Mouse (Mus musculus): ENCODE data around the gene Slc44a5. TPM values are rescaled to one million over a fixed set of nuclear protein-coding genes. Genes with fewer than 3 reads are reported as not detected.

Gene Slc44a5
- polyA plus RNA-seq, 1 experiment from 2014 or later: 7.9 TPM

DNA sequence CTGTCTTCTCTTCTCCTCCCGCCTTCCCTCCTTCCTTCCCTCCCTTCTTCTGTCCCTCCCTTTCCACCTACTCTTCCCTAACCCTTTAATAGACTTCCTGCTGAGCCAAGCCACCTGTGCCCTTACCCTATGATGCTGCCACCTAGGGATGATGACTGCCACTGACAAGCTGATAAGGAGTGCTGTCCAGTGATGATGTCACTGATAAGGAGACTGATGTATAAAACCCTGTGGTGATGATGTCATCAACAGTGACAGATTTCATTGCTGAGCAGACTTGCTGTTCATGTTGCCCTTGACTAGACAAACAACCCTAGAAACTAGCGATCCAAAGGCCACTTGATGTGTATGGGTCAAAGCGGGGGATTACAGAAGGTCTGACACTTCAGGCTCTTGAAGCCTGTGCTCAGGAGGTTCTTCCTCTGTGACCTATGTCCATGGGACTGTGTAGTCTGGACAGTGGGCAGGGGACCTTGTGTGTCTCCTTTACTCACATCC, 206.2 kb downstream of the Slc44a5 start:
- 97% methylated on average over 2 of the region's 3 CpGs for WGBS
- Histone ChIP-seq H3K36me3 (no peaks in the 10 kb centered on the region), H3K4me2 (replicated peaks) (no peak overlapping the region), H3K27ac (replicated peaks) (no peak overlapping the region), H3K9me3 (no peaks in the 10 kb centered on the region), H3K9ac (replicated peaks) (no peak overlapping the region), H3K27me3 (no peaks in the 10 kb centered on the region), H3K4me3 (no peak overlapping the region), H3K4me1 (no peaks in the 10 kb centered on the region)
- ATAC-seq (replicated peaks): no peak

- H3K9me3 ChIP-seq: no peaks in the 10 kb centered on the region
- no peaks in the 10 kb centered on the region for H3K27me3 ChIP-seq
- peaks cover 7% of the 10 kb centered on the region; the same call in 1 of the 2 replicates for H3K4me1 ChIP-seq
- no peak for ATAC-seq (replicated peaks)
- no peak overlapping the region for H3K4me3 ChIP-seq
- H3K4me2 ChIP-seq (replicated peaks): no peak overlapping the region
- H3K9ac ChIP-seq (replicated peaks): no peak overlapping the region
- H3K36me3 ChIP-seq: no peaks in the 10 kb centered on the region
- peak overlapping the region; percentile 76 for H3K27ac ChIP-seq (replicated peaks)
- WGBS: 95% methylated on average over 7 of the region's 7 CpGs
Observed at GRCm38 (mm10) chr3:154182987-154183386, 209.8 kb downstream of the Slc44a5 start.

- peaks cover 8% of the 10 kb centered on the region; the same call in 1 of the 2 replicates for H3K4me1 ChIP-seq
- no peaks in the 10 kb centered on the region for H3K27me3 ChIP-seq
- H3K4me3 ChIP-seq: no peak overlapping the region
- H3K9ac ChIP-seq (replicated peaks): no peak overlapping the region
- no peaks in the 10 kb centered on the region for H3K9me3 ChIP-seq
- peak overlapping the region; percentile 76 for H3K27ac ChIP-seq (replicated peaks)
- WGBS: 76% methylated on average over 9 of the region's 9 CpGs
- no peak for ATAC-seq (replicated peaks)
- no peak overlapping the region for H3K4me2 ChIP-seq (replicated peaks)
- no peaks in the 10 kb centered on the region for H3K36me3 ChIP-seq
Observed at GRCm38 (mm10) chr3:154183957-154184356, 210.7 kb downstream of the Slc44a5 start.

DNA sequence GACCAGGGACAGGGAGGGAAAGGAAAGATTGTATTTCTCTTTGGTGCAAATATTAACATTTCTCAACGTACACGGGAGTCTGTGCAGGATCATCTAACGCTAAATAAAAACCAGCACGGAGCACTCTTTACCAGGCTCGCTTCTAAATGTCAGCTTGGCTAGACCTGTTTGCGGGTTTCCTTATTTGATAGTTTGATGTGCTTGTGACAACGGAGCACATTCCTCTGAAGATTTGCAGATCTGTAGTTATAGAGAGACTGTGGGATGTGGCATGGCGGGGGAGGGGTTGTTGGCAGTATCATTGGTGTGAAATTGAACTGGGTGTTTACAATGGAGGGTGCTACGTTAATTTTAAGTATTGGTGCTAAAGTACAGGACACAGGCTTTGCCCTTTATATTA, 215.4 kb downstream of the Slc44a5 start:
- WGBS: 70% methylated on average over 9 of the region's 9 CpGs
- H3K27me3 ChIP-seq: no peaks in the 10 kb centered on the region
- no peaks in the 10 kb centered on the region for H3K36me3 ChIP-seq
- H3K9me3 ChIP-seq: no peaks in the 10 kb centered on the region
- H3K4me3 ChIP-seq: no peak overlapping the region
- no peak overlapping the region for H3K4me2 ChIP-seq (replicated peaks)
- H3K9ac ChIP-seq (replicated peaks): no peak overlapping the region
- no peak for ATAC-seq (replicated peaks)
- 0 out of 2 replicates have a peak overlapping the region, but pooled peaks have one; percentile 18 for H3K27ac ChIP-seq (replicated peaks)
- peaks cover 25% of the 10 kb centered on the region for H3K4me1 ChIP-seq

DNA sequence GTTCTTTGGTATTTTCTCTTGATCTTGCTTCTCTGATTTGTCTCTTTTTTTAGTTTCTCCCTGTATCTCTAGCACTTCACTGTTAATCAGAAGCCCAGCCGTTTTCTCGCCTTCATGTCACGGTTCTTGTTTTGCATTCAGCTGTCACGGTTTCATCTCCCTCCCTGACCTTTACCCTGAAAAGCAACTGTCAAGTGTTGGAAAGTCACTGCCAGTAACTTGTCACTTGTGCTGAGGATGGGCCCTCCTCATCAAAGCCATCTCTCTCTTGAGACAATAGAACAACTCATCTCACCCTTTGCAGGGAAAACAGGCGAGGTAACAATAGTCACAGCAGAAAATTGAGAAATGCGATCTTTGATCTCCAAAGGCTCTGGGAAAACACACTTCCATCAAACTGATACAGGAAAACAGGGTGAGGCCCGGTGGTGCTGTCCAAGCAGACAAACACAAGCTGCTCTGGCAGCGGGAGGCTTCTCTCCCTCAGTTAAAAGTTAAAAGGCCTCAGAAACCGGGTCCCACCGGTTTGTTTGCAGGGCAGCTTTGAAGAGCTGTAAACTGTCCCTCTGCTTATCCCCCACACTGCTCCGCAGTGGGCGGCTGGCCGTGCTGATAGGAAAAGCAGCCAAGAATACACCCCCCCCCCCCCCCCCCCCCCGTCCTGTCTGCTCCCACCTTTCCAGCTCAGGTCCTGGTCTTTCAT, 219.2 kb downstream of the Slc44a5 start:
- no peak overlapping the region for H3K9ac ChIP-seq (replicated peaks)
- H3K4me3 ChIP-seq: no peak overlapping the region
- no peaks in the 10 kb centered on the region for H3K27me3 ChIP-seq
- H3K4me2 ChIP-seq (replicated peaks): no peak overlapping the region
- 0 out of 2 replicates have a peak, but pooled peaks have one; percentile 14 for ATAC-seq (replicated peaks)
- H3K9me3 ChIP-seq: no peaks in the 10 kb centered on the region
- H3K36me3 ChIP-seq: no peaks in the 10 kb centered on the region
- H3K27ac ChIP-seq (replicated peaks): no peak overlapping the region
- WGBS: 14% methylated on average over 13 of the region's 14 CpGs
- peaks cover 23% of the 10 kb centered on the region for H3K4me1 ChIP-seq

- H3K9me3 ChIP-seq: no peaks in the 10 kb centered on the region
- H3K36me3 ChIP-seq: no peaks in the 10 kb centered on the region
- H3K27me3 ChIP-seq: no peaks in the 10 kb centered on the region
- no peak for ATAC-seq (replicated peaks)
- H3K4me2 ChIP-seq (replicated peaks): no peak overlapping the region
- no peak overlapping the region for H3K4me3 ChIP-seq
- H3K9ac ChIP-seq (replicated peaks): no peak overlapping the region
- peak overlapping the region; percentile 21; the same call in 1 of the 2 replicates for H3K27ac ChIP-seq (replicated peaks)
- peaks cover 23% of the 10 kb centered on the region for H3K4me1 ChIP-seq
- 66% methylated on average over 10 of the region's 10 CpGs for WGBS
Observed at GRCm38 (mm10) chr3:154193189-154193840, 220.1 kb downstream of the Slc44a5 start.

DNA sequence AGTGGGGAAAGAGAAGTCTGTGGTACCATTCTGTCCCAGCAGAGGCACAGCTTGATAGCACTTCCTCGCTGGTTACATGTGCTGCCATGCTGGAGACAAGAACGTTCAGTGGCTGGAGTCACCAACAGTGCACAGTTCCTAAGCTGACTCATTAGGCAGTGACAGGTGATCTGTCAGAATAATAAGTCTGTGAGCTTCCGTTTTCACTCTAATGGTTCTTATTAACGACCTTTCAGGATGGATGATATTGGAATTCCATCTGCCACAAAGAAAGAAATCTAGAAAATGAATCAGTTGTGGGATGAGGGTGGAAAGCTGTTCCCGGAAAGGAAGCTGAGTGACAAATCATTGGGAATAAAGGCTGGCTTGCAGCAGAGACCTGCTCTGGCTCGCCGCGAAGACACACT, 227.2 kb downstream of the Slc44a5 start:
- Histone ChIP-seq H3K4me2 (replicated peaks) (no peak overlapping the region), H3K9ac (replicated peaks) (no peak overlapping the region), H3K4me1 (peaks cover 9% of the 10 kb centered on the region), H3K36me3 (no peaks in the 10 kb centered on the region), H3K9me3 (no peaks in the 10 kb centered on the region), H3K27ac (replicated peaks) (0 out of 2 replicates have a peak overlapping the region, but pooled peaks have one; percentile 12), H3K4me3 (no peak overlapping the region), H3K27me3 (no peaks in the 10 kb centered on the region)
- WGBS: 43% methylated on average over 8 of the region's 8 CpGs
- no peak; the same call in 1 of the 2 replicates for ATAC-seq (replicated peaks)

DNA sequence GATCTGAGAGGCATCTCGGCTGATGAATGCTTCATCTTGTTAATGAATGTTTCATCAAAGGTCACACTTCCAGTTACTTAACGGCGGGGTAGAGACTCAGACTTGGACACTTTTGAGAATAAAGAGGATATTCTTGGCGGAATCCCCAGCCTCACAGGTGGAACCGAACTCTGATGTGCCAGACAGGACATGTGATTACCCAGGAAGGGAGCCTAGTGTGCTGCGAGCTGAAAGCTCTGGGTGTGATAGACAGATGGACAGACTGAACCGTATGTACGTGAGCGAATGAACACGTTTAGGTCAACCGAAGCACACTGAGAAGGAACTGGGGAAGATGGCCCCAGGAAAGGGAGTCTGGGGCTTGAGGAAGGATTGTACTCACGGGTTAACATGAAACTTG, 228.6 kb downstream of the Slc44a5 start:
- H3K9me3 ChIP-seq: no peaks in the 10 kb centered on the region
- WGBS: 68% methylated on average over 12 of the region's 12 CpGs
- H3K36me3 ChIP-seq: no peaks in the 10 kb centered on the region
- no peaks in the 10 kb centered on the region for H3K27me3 ChIP-seq
- no peak overlapping the region for H3K4me2 ChIP-seq (replicated peaks)
- no peak overlapping the region for H3K4me3 ChIP-seq
- peaks cover 9% of the 10 kb centered on the region for H3K4me1 ChIP-seq
- H3K9ac ChIP-seq (replicated peaks): no peak overlapping the region
- peak; percentile 59; the same call in 1 of the 2 replicates for ATAC-seq (replicated peaks)
- 0 out of 2 replicates have a peak overlapping the region, but pooled peaks have one; percentile 27 for H3K27ac ChIP-seq (replicated peaks)

GRCm38 (mm10) chr3:154202383-154202782, 229.1 kb downstream of the Slc44a5 start:
- Histone ChIP-seq H3K4me2 (replicated peaks) (no peak overlapping the region), H3K27me3 (no peaks in the 10 kb centered on the region), H3K27ac (replicated peaks) (0 out of 2 replicates have a peak overlapping the region, but pooled peaks have one; percentile 27), H3K36me3 (no peaks in the 10 kb centered on the region), H3K9me3 (no peaks in the 10 kb centered on the region), H3K4me1 (peaks cover 9% of the 10 kb centered on the region), H3K4me3 (no peak overlapping the region), H3K9ac (replicated peaks) (no peak overlapping the region)
- ATAC-seq (replicated peaks): no peak
- WGBS: 82% methylated on average over 13 of the region's 13 CpGs

- ATAC-seq (replicated peaks): no peak
- Histone ChIP-seq H3K27ac (replicated peaks) (no peak overlapping the region), H3K36me3 (no peaks in the 10 kb centered on the region), H3K4me2 (replicated peaks) (no peak overlapping the region), H3K27me3 (no peaks in the 10 kb centered on the region), H3K9me3 (no peaks in the 10 kb centered on the region), H3K4me1 (peaks cover 10% of the 10 kb centered on the region; the same call in 1 of the 2 replicates), H3K4me3 (no peak overlapping the region), H3K9ac (replicated peaks) (no peak overlapping the region)
- 91% methylated on average over 2 of the region's 2 CpGs for WGBS
Observed at GRCm38 (mm10) chr3:154208479-154208878, 235.2 kb downstream of the Slc44a5 start.

GRCm38 (mm10) chr3:154209201-154209754, 236.0 kb downstream of the Slc44a5 start:
- no peaks in the 10 kb centered on the region for H3K9me3 ChIP-seq
- H3K4me2 ChIP-seq (replicated peaks): no peak overlapping the region
- H3K9ac ChIP-seq (replicated peaks): no peak overlapping the region
- H3K4me3 ChIP-seq: no peak overlapping the region
- WGBS: 40% methylated on average over 4 of the region's 4 CpGs
- H3K4me1 ChIP-seq: peaks cover 10% of the 10 kb centered on the region; the same call in 1 of the 2 replicates
- H3K27ac ChIP-seq (replicated peaks): no peak overlapping the region
- no peaks in the 10 kb centered on the region for H3K36me3 ChIP-seq
- 0 out of 2 replicates have a peak, but pooled peaks have one; percentile 25 for ATAC-seq (replicated peaks)
- no peaks in the 10 kb centered on the region for H3K27me3 ChIP-seq
